Mouse (Mus musculus): ENCODE measurements at regions not wholly inside any gene's neighbourhood (a gene's known extent, or its start where the extent isn't known, plus 50 kb on each side); places are given as distances from the start of the nearest gene placed in this dataset.

DNA sequence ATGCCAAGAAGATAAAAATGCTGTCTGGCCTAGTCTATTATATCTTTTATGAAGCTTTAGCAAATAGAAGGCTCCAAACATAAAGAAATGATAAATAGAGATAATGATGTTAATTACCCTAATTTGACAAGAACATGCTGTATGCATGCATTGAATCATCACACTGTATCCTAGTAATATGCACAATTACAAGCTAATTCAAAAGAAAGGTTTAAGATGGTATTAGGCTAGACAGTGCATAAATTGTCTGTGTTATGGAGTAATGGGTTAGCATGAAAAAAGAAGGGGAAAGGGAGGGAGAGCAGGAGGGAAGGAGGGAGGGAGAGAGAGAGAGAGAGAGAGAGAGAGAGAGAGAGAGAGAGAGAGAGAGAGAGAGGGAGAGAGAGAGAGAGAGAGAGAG, 604.7 kb downstream of the Ipo11 start:
- DNase-seq, result no peak
- Histone ChIP-seq H3K4me3 (ENCODE audit: low read depth, low read length) (no peak overlapping the region), H3K27ac (ENCODE audit: low read depth) (no peak overlapping the region), H3K9me3 (ENCODE audit: low read depth, low read length) (no peaks in the 10 kb centered on the region), H3K36me3 (ENCODE audit: insufficient read depth) (no peaks in the 10 kb centered on the region), H3K9ac (no peak overlapping the region), H3K27me3 (ENCODE audit: insufficient read depth, low read length) (no peaks in the 10 kb centered on the region), H3K4me2 (no peak overlapping the region), H3K4me1 (ENCODE audit: insufficient read depth) (no peaks in the 10 kb centered on the region)
- ATAC-seq (ENCODE audit: insufficient read depth), result no peak
- no peak for TF ChIP-seq CTCF (IDR thresholded peaks at IDR 0.05; ENCODE audit: low read depth)

DNA sequence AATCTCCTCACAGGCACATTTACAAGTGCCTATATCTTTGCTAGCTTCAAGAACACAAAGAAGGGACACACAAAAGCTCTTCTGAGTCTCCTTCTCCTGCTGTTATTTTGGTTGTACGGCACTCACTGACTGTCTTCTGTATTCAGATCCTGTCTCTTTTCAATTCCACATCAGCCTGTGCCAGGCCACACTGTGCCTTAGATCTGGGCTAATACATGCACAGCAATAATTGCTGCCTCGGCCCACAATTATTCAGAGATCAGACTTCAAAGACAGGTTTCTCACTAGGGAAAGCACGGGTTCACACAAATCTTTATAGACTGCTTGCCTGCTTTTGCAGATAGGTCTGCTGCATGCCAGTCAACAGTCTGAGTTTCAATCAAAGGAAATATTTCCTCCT, 617.8 kb downstream of the Ipo11 start:
- TF ChIP-seq CTCF (IDR thresholded peaks at IDR 0.05; ENCODE audit: low read depth), result no peak
- Histone ChIP-seq H3K4me1 (ENCODE audit: insufficient read depth) (no peaks in the 10 kb centered on the region), H3K4me3 (ENCODE audit: low read depth, low read length) (no peak overlapping the region), H3K36me3 (ENCODE audit: insufficient read depth) (no peaks in the 10 kb centered on the region), H3K4me2 (no peak overlapping the region), H3K9ac (no peak overlapping the region), H3K27me3 (ENCODE audit: insufficient read depth, low read length) (no peaks in the 10 kb centered on the region), H3K9me3 (ENCODE audit: low read depth, low read length) (no peaks in the 10 kb centered on the region), H3K27ac (ENCODE audit: low read depth) (no peak overlapping the region)
- 79% methylated on average over 3 of the region's 3 CpGs for WGBS
- ATAC-seq (ENCODE audit: insufficient read depth) (no peak), DNase-seq (no peak)

- no peak for DNase-seq
- no peak overlapping the region for H3K4me2 ChIP-seq
- no peaks in the 10 kb centered on the region for H3K4me1 ChIP-seq (ENCODE audit: insufficient read depth)
- no peak for TF ChIP-seq CTCF (IDR thresholded peaks at IDR 0.05; ENCODE audit: low read depth)
- H3K9me3 ChIP-seq (ENCODE audit: low read depth, low read length), result no peaks in the 10 kb centered on the region
- no peaks in the 10 kb centered on the region for H3K36me3 ChIP-seq (ENCODE audit: insufficient read depth)
- ATAC-seq (ENCODE audit: insufficient read depth), result no peak
- H3K9ac ChIP-seq, result no peak overlapping the region
- H3K27me3 ChIP-seq (ENCODE audit: insufficient read depth, low read length), result no peaks in the 10 kb centered on the region
- no peak overlapping the region for H3K27ac ChIP-seq (ENCODE audit: low read depth)
- 79% methylated on average over 6 of the region's 6 CpGs for WGBS
- no peak overlapping the region for H3K4me3 ChIP-seq (ENCODE audit: low read depth, low read length)
Measured at GRCm38 (mm10) chr13:106318476-106318875, 618.3 kb downstream of the Ipo11 start.

DNA sequence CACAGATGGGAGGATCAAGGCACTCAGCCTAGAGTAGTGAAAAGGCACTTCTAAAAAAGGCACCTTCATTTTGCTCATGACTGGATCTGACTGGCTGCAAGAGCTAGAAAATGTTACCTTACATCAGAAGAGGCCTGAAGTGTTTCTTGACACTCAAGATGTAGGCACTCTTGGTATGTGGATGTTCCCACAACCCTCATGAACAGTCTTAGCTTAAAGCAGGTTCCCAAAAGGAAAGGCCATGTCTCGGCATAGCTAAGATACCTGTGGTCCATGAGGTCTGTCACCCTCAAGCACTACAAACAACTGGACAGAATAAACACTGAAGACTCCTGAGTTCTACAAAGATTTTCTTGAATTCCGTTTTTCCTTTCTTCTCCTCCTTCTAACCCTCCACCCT, 619.5 kb downstream of the Ipo11 start:
- TF ChIP-seq CTCF (IDR thresholded peaks at IDR 0.05; ENCODE audit: low read depth), result no peak
- DNase-seq (no peak), ATAC-seq (ENCODE audit: insufficient read depth) (no peak)
- H3K27me3 ChIP-seq (ENCODE audit: insufficient read depth, low read length), result no peaks in the 10 kb centered on the region
- H3K4me2 ChIP-seq, result no peak overlapping the region
- no peak overlapping the region for H3K9ac ChIP-seq
- 69% methylated on average over 2 of the region's 2 CpGs for WGBS
- H3K9me3 ChIP-seq (ENCODE audit: low read depth, low read length), result no peaks in the 10 kb centered on the region
- H3K4me3 ChIP-seq (ENCODE audit: low read depth, low read length), result no peak overlapping the region
- no peaks in the 10 kb centered on the region for H3K4me1 ChIP-seq (ENCODE audit: insufficient read depth)
- H3K27ac ChIP-seq (ENCODE audit: low read depth), result no peak overlapping the region
- H3K36me3 ChIP-seq (ENCODE audit: insufficient read depth), result no peaks in the 10 kb centered on the region

DNA sequence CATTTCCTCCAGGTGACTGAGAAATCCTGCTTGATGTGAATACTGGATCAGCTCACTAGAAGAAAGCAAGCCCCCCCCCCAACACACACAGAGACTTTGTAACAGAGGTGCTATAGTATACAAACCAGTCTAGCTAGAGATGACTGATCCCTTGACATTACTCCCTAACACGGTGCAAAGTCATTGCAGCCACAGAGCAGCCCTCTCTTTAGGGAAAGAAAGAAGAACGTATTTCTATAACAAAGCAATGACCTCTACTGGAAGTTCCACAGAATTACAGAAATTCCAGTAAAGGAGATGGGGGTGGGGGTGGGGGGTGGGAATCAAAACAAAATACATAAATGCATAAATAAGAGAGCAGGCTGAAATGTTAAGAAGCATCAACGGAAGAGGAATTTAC, 655.6 kb downstream of the Ipo11 start:
- Histone ChIP-seq H3K4me3 (ENCODE audit: low read depth, low read length) (no peak overlapping the region), H3K27ac (ENCODE audit: low read depth) (no peak overlapping the region), H3K27me3 (ENCODE audit: insufficient read depth, low read length) (no peaks in the 10 kb centered on the region), H3K9me3 (ENCODE audit: low read depth, low read length) (no peaks in the 10 kb centered on the region), H3K36me3 (ENCODE audit: insufficient read depth) (no peaks in the 10 kb centered on the region), H3K9ac (no peak overlapping the region), H3K4me2 (no peak overlapping the region), H3K4me1 (ENCODE audit: insufficient read depth) (no peaks in the 10 kb centered on the region)
- peak; percentile 4 for DNase-seq
- TF ChIP-seq CTCF (IDR thresholded peaks at IDR 0.05; ENCODE audit: low read depth), result no peak
- 29% methylated on average over 3 of the region's 3 CpGs for WGBS
- no peak for ATAC-seq (ENCODE audit: insufficient read depth)

- Histone ChIP-seq H3K4me2 (no peak overlapping the region), H3K4me3 (ENCODE audit: low read depth, low read length) (no peak overlapping the region), H3K36me3 (ENCODE audit: insufficient read depth) (no peaks in the 10 kb centered on the region), H3K4me1 (ENCODE audit: insufficient read depth) (no peaks in the 10 kb centered on the region), H3K27me3 (ENCODE audit: insufficient read depth, low read length) (no peaks in the 10 kb centered on the region), H3K9ac (no peak overlapping the region), H3K9me3 (ENCODE audit: low read depth, low read length) (no peaks in the 10 kb centered on the region), H3K27ac (ENCODE audit: low read depth) (no peak overlapping the region)
- 72% methylated on average over 1 of the region's 1 CpGs for WGBS
- ATAC-seq (ENCODE audit: insufficient read depth) (no peak), DNase-seq (no peak)
- no peak for TF ChIP-seq CTCF (IDR thresholded peaks at IDR 0.05; ENCODE audit: low read depth)
Measured at GRCm38 (mm10) chr13:106259874-106260273, 676.9 kb downstream of the Ipo11 start.
